Mouse (Mus musculus) heart, adult 2 months (tissue): ENCODE results near the gene Cst9. TPM values are rescaled to one million over a fixed set of nuclear protein-coding genes. Genes with fewer than 3 reads are reported as not detected.

Experiments used
- DNase-seq, 2 experiments: peaks; one replicate each; pipeline ENCODE4 v3.0.0; 2021
- H3K27ac ChIP-seq: fragments of 200-600 bp; 2 replicates; pipeline ENCODE4 v1.8.1; 2022
- H3K27me3 ChIP-seq: fragments of 200-500 bp; 2 replicates; pipeline ENCODE4 v1.6.1; 2012; ENCODE audit warnings: mild to moderate bottlenecking, low read length, inconsistent platforms, mixed read lengths; ENCODE audit not compliant: control insufficient read depth, insufficient read depth
- H3K36me3 ChIP-seq: fragments of 200-500 bp; 2 replicates; pipeline ENCODE4 v1.6.1; 2012; ENCODE audit warnings: low read length, inconsistent platforms; ENCODE audit not compliant: control insufficient read depth, insufficient read depth
- H3K4me1 ChIP-seq: fragments of 200-500 bp; 2 replicates; pipeline ENCODE4 v1.6.1; 2011; ENCODE audit warnings: low read length; ENCODE audit not compliant: control insufficient read depth, insufficient read depth
- H3K4me3 ChIP-seq: fragments of 200-600 bp; 2 replicates; pipeline ENCODE4 v1.8.1; 2022
- H3K79me2 ChIP-seq: fragments of 200-500 bp; replicated peaks from 2 replicates; pipeline ENCODE4 v1.6.1; 2012; ENCODE audit warnings: mild to moderate bottlenecking, inconsistent platforms, low read length, moderate library complexity, mixed read lengths; ENCODE audit not compliant: control insufficient read depth, insufficient read depth
- H3K9ac ChIP-seq: fragments of 200-500 bp; 2 replicates; pipeline ENCODE4 v1.6.1; 2012; ENCODE audit warnings: low read depth, mild to moderate bottlenecking, control low read depth, inconsistent platforms, low read length, mixed read lengths
- CTCF ChIP-seq: fragments of 200-600 bp; IDR thresholded peaks from 2 replicates; pipeline ENCODE4 v1.8.1; 2022; ENCODE audit warnings: antibody characterized with exemption, mild to moderate bottlenecking, moderate library complexity
- EP300 ChIP-seq: fragments of 200-500 bp; IDR thresholded peaks from 2 replicates; pipeline ENCODE4 v1.6.1; 2011; ENCODE audit warnings: low read depth, low read length, control low read depth; ENCODE audit not compliant: insufficient read depth
- POLR2A ChIP-seq: fragments of 200-500 bp; IDR thresholded peaks from 2 replicates; pipeline ENCODE4 v1.6.1; 2011; ENCODE audit warnings: mild to moderate bottlenecking, low read depth, low read length, control low read depth; ENCODE audit not compliant: insufficient read depth
- WGBS: fragments of 180-500 bp; shearing (Covaris S2); methylation state at CpG from one replicate; pipeline ENCODE4 v1.1.7; 2018; 5-methylcytosine and 5-hydroxymethylcytosine counted together
- intact Hi-C: fragments of 180-260 bp; cut with DNase I; formaldehyde crosslinking; loops from one replicate; pipeline ENCODE4 v1.15.1; 2025
- polyA plus RNA-seq: library from polyadenylated mRNA; depleted of rRNA; stranded (reverse); fragments of >200 nt; gene quantifications from 2 replicates; pipeline ENCODE4 v1.2.3, GENCODE M21; 2012; rRNA removed
- total RNA-seq, 2 experiments: library from RNA; stranded (reverse); gene quantifications; 2 replicates each; pipeline ENCODE4 v1.2.3; 2021

Cst9 gene
- total and polyA plus RNA-seq, 3 experiments = 0.82 TPM; not detected in 2

DNA sequence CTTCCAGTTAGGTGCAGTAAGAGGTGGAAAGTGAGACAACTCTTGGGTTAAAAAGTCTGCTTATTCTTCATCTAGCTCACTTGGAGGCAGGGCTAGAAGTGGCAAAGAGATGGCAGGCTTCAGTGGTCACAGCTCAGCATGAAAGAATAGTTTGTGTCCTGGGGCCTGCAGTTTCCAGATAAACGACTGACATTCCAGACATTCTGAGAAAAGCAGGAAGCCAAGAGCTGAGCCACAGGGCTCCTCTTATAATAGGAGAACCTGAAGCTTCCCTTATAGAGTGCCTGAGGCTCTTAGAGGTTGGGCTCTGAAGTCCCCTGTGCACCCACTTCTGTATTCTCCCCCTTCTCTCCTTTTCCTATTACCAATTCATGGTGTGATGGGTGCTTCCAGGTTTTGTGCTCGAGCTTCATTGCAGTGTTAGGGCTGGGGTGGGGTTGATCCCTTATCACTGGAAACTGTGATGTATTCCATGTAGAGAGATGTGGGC, 43.7 kb downstream of the Cst9 start:
- TF ChIP-seq CTCF = no peak
- no peak for TF ChIP-seq EP300
- TF ChIP-seq POLR2A = no peak
- peak in 1 of 2 experiments; percentile 36 for DNase-seq
- Histone ChIP-seq H3K79me2 (peaks cover 6% of the 10 kb centered on the region), H3K9ac (peak overlapping the region; percentile 27; the same call in 1 of the 2 replicates), H3K27me3 (no peaks in the 10 kb centered on the region), H3K4me1 (peaks cover 29% of the 10 kb centered on the region), H3K4me3 (no peak overlapping the region), H3K36me3 (peaks cover 35% of the 10 kb centered on the region), H3K27ac (peak overlapping the region; percentile 94)
- intact Hi-C loops = loop anchor here (5.0 to 10.0 kb wide), 2 partner anchors 196 to 474 kb away; partner anchors contain the start of genes Gzf1 and Thbd
- 2% methylated on average over 2 of the region's 2 CpGs for WGBS

DNA sequence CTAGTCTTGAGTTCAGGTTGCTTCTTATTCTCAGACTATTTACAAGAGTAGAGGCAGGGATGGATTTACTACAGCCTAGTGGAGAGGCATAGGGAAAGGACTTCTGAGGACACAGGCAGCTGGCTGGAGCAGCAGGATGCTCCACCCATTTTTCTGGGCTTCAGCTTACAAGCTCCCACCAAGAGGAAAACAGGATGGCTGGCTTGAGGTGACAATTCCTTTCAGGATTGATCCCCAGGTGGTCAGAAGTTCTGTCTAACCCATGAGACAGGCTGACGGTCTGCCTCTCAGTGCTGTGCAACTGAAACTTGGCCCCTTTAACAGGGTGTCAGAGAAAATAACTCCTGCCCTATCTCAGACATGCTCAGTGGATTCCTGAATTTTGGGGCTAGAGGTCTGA, 44.3 kb downstream of the Cst9 start:
- Histone ChIP-seq H3K4me1 (peaks cover 29% of the 10 kb centered on the region), H3K79me2 (peaks cover 4% of the 10 kb centered on the region), H3K27me3 (no peaks in the 10 kb centered on the region), H3K9ac (peak overlapping the region; percentile 18), H3K4me3 (peak overlapping the region; percentile 6; the same call in 1 of the 2 replicates), H3K36me3 (peaks cover 35% of the 10 kb centered on the region), H3K27ac (peak overlapping the region; percentile 94)
- 11% methylated on average over 1 of the region's 1 CpGs for WGBS
- intact Hi-C loops = loop anchor here (5.0 to 10.0 kb wide), 2 partner anchors 197 to 474 kb away; partner anchors contain the start of genes Gzf1 and Thbd
- DNase-seq = peak; percentile 64 to 76
- TF ChIP-seq EP300 = peak; percentile 94
- peak; percentile 30 for TF ChIP-seq CTCF
- peak; percentile 60 for TF ChIP-seq POLR2A

- Histone ChIP-seq H3K79me2 (no peaks in the 10 kb centered on the region), H3K4me3 (no peak overlapping the region)
These were observed 49.8 kb downstream of the Cst9 start for GRCm38 (mm10) chr2:148884738-148885137.

More at GRCm38 (mm10) chr2:148884738-148885137, 49.8 kb downstream of the Cst9 start:
- intact Hi-C loops = no loop called here
- no peak for TF ChIP-seq POLR2A
- no peak for TF ChIP-seq CTCF
- TF ChIP-seq EP300 = no peak
- no peak overlapping the region; the same call in 1 of the 2 replicates for H3K27ac ChIP-seq
- no peak overlapping the region for H3K9ac ChIP-seq
- H3K36me3 ChIP-seq = peaks cover 17% of the 10 kb centered on the region
- no peaks in the 10 kb centered on the region for H3K27me3 ChIP-seq
- DNase-seq = peak in 1 of 2 experiments; percentile 27
- H3K4me1 ChIP-seq = peaks cover 5% of the 10 kb centered on the region

Other genes starting within 250 kb of the Cst9 start
- 1 to 10 TPM; 6.4 to 8.7 TPM for gene Nxt1, start 162.5 kb upstream of the Cst9 start, total RNA-seq
- gene Nxt1, start 162.5 kb upstream of the Cst9 start, polyA plus RNA-seq = 9.0 and 13.1 TPM in 2 replicates
- 10 to 100 TPM; 22.0 to 24.0 TPM for gene Gzf1, start 154.1 kb upstream of the Cst9 start, total RNA-seq
- gene Gzf1, start 154.1 kb upstream of the Cst9 start, polyA plus RNA-seq = 8.0 and 12.5 TPM in 2 replicates
- 1 to 10 TPM; 1.1 to 1.3 TPM for gene Napb, start 102.7 kb upstream of the Cst9 start, total RNA-seq
- gene Napb, start 102.7 kb upstream of the Cst9 start, polyA plus RNA-seq = 0.88 and 1.8 TPM in 2 replicates
- not detected for gene Cstl1, start 84.8 kb upstream of the Cst9 start, total RNA-seq
- not detected in 2 replicates for gene Cstl1, start 84.8 kb upstream of the Cst9 start, polyA plus RNA-seq
- gene Cst11, start 63.6 kb upstream of the Cst9 start, total RNA-seq = not detected
- not detected in 2 replicates for gene Cst11, start 63.6 kb upstream of the Cst9 start, polyA plus RNA-seq
- gene 8030411F24Rik, start 53.1 kb upstream of the Cst9 start, total RNA-seq = not detected
- gene 8030411F24Rik, start 53.1 kb upstream of the Cst9 start, polyA plus RNA-seq = not detected in 2 replicates
- gene Cst12, start 45.8 kb upstream of the Cst9 start, total RNA-seq = under 1 TPM in 1 of 2 experiments, not detected in 1; 0.50 TPM
- gene Cst12, start 45.8 kb upstream of the Cst9 start, polyA plus RNA-seq = 0.67 TPM in 1 of 2 replicates, not detected in the other
- not detected for gene Cst8, start 36.4 kb upstream of the Cst9 start, total RNA-seq
- not detected in 2 replicates for gene Cst8, start 36.4 kb upstream of the Cst9 start, polyA plus RNA-seq
- not detected for gene Cst13, start 15.1 kb upstream of the Cst9 start, total RNA-seq
- not detected in 2 replicates for gene Cst13, start 15.1 kb upstream of the Cst9 start, polyA plus RNA-seq
- 1 to 10 TPM in 1 of 2 experiments, under 1 TPM in 1; 0.73 to 1.5 TPM for gene 9230104L09Rik, start 29.9 kb downstream of the Cst9 start, total RNA-seq
- gene 9230104L09Rik, start 29.9 kb downstream of the Cst9 start, polyA plus RNA-seq = 0.70 and 0.80 TPM in 2 replicates
- gene Cst3, start 40.5 kb downstream of the Cst9 start, total RNA-seq = 1,000 to 10,000 TPM in 1 of 2 experiments, 100 to 1,000 TPM in 1; 956 to 1,050 TPM
- gene Cst3, start 40.5 kb downstream of the Cst9 start, polyA plus RNA-seq = 1,635 and 1,968 TPM in 2 replicates
- gene Gm1330, start 168.1 kb downstream of the Cst9 start, total RNA-seq = not detected
- not detected in 2 replicates for gene Gm1330, start 168.1 kb downstream of the Cst9 start, polyA plus RNA-seq
- not detected for gene Gm10750, start 182.1 kb downstream of the Cst9 start, total RNA-seq
- not detected in 2 replicates for gene Gm10750, start 182.1 kb downstream of the Cst9 start, polyA plus RNA-seq